Mouse (Mus musculus): ENCODE measurements around the gene Cdk2.

- TF ChIP-seq POLR2A (IDR thresholded peaks at IDR 0.05; ENCODE audit: extremely low read depth, insufficient read depth, low read length) (no peak), CTCF (IDR thresholded peaks at IDR 0.05; ENCODE audit: extremely low read depth, insufficient read depth, low read length) (no peak)
These were observed 51.0 kb downstream of the Cdk2 start for GRCm38 (mm10) chr10:128653866-128654265.

Data from cortical plate, adult 2 months (tissue).